Mouse (Mus musculus): ENCODE results near the gene Sema3e. TPM values are rescaled to one million over a fixed set of nuclear protein-coding genes. Genes with fewer than 3 reads are reported as not detected.

The Sema3e gene
- total and polyA plus RNA-seq, 2 experiments: 0.09 TPM; not detected in 1

GRCm38 (mm10) chr5:14162579-14162978 is 137.5 kb downstream of the Sema3e start:
- 76% methylated on average over 5 of the region's 5 CpGs for WGBS

DNA sequence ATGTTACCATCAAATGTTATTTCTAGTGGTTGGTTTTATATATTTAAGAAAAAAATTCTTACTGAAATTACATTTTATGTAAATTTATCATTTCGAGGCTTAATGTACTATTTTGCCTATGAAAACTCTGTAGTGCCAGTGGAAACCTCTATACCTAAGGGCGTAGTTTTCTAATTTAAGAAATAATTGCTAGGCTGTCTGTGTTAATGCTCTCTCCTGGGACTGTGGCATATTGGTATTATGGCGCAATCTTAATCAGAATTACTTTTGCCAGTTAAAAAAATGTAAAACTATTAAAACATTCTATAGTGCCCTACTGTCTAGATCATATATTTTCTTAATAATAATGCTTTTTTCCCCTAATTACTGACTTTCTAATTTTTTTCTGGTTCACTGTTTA is 138.2 kb downstream of the Sema3e start:
- WGBS: 81% methylated on average over 3 of the region's 3 CpGs
- Histone ChIP-seq H3K4me1 (ENCODE audit: control insufficient read depth, insufficient read depth, low read length) (no peaks in the 10 kb centered on the region), H3K79me2 (ENCODE audit: control insufficient read depth, insufficient read depth, low read length) (no peaks in the 10 kb centered on the region), H3K36me3 (ENCODE audit: control insufficient read depth, insufficient read depth, low read length) (no peaks in the 10 kb centered on the region), H3K27ac (replicated peaks; ENCODE audit: insufficient read depth, low read depth, low read length) (no peak overlapping the region), H3K4me3 (ENCODE audit: insufficient read depth, low read depth, low read length) (no peak overlapping the region), H3K27me3 (ENCODE audit: control insufficient read depth, insufficient read depth, low read length) (no peaks in the 10 kb centered on the region), H3K9ac (ENCODE audit: low read depth, low read length) (no peak overlapping the region)
- no peak for DNase-seq (ENCODE audit: extremely low read depth, low read depth, low spot score)
- no peak for TF ChIP-seq CTCF (IDR thresholded peaks at IDR 0.05; ENCODE audit: low read depth, low read length)
- TF ChIP-seq POLR2A (IDR thresholded peaks at IDR 0.05; ENCODE audit: extremely low read depth, insufficient read depth, low read length): no peak

More at GRCm38 (mm10) chr5:14162579-14162978, 137.5 kb downstream of the Sema3e start:
- Histone ChIP-seq H3K4me3 (ENCODE audit: insufficient read depth, low read depth, low read length) (no peak overlapping the region), H3K4me1 (ENCODE audit: control insufficient read depth, insufficient read depth, low read length) (no peaks in the 10 kb centered on the region), H3K9ac (ENCODE audit: low read depth, low read length) (no peak overlapping the region), H3K27me3 (ENCODE audit: control insufficient read depth, insufficient read depth, low read length) (no peaks in the 10 kb centered on the region), H3K36me3 (ENCODE audit: control insufficient read depth, insufficient read depth, low read length) (no peaks in the 10 kb centered on the region), H3K27ac (replicated peaks; ENCODE audit: insufficient read depth, low read depth, low read length) (no peak overlapping the region), H3K79me2 (ENCODE audit: control insufficient read depth, insufficient read depth, low read length) (no peaks in the 10 kb centered on the region)
- DNase-seq (ENCODE audit: extremely low read depth, low read depth, low spot score): no peak
- TF ChIP-seq CTCF (IDR thresholded peaks at IDR 0.05; ENCODE audit: low read depth, low read length) (no peak), POLR2A (IDR thresholded peaks at IDR 0.05; ENCODE audit: extremely low read depth, insufficient read depth, low read length) (no peak)

- TF ChIP-seq POLR2A (IDR thresholded peaks at IDR 0.05; ENCODE audit: extremely low read depth, insufficient read depth, low read length): no peak
- no peak for TF ChIP-seq CTCF (IDR thresholded peaks at IDR 0.05; ENCODE audit: low read depth, low read length)
- WGBS: 55% methylated on average over 3 of the region's 3 CpGs
These were observed 142.7 kb downstream of the Sema3e start for GRCm38 (mm10) chr5:14167776-14168175.

GRCm38 (mm10) chr5:14173355-14174183 is 148.5 kb downstream of the Sema3e start:
- 86% methylated on average over 10 of the region's 10 CpGs for WGBS

More at GRCm38 (mm10) chr5:14167776-14168175, 142.7 kb downstream of the Sema3e start:
- Histone ChIP-seq H3K9ac (ENCODE audit: low read depth, low read length) (no peak overlapping the region), H3K27ac (replicated peaks; ENCODE audit: insufficient read depth, low read depth, low read length) (no peak overlapping the region), H3K27me3 (ENCODE audit: control insufficient read depth, insufficient read depth, low read length) (no peaks in the 10 kb centered on the region), H3K36me3 (ENCODE audit: control insufficient read depth, insufficient read depth, low read length) (no peaks in the 10 kb centered on the region), H3K4me1 (ENCODE audit: control insufficient read depth, insufficient read depth, low read length) (no peaks in the 10 kb centered on the region), H3K4me3 (ENCODE audit: insufficient read depth, low read depth, low read length) (no peak overlapping the region), H3K79me2 (ENCODE audit: control insufficient read depth, insufficient read depth, low read length) (no peaks in the 10 kb centered on the region)
- no peak for DNase-seq (ENCODE audit: extremely low read depth, low read depth, low spot score)

DNA sequence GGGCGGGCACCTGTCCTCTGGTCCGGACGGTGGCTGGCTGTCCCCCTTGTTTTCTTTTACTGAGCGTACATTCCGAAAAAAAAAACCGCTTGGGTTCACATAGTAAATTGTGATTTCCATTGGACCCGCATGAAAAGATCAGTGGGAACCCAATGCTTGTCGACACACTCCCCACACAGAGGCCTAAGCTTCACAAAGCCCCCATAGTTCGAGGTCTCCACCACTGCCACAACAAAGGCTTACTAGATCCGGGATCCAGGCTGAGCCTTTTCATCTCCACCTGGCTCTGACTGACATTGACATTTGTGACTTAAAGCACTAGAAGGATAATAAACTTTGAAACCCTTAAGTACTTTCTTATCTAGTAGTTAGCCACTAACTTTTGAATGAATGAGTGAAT is 155.5 kb downstream of the Sema3e start:
- H3K36me3 ChIP-seq (ENCODE audit: control insufficient read depth, insufficient read depth, low read length): no peaks in the 10 kb centered on the region
- no peak overlapping the region for H3K27ac ChIP-seq (replicated peaks; ENCODE audit: insufficient read depth, low read depth, low read length)
- no peaks in the 10 kb centered on the region for H3K79me2 ChIP-seq (ENCODE audit: control insufficient read depth, insufficient read depth, low read length)
- no peak overlapping the region for H3K4me3 ChIP-seq (ENCODE audit: insufficient read depth, low read depth, low read length)
- TF ChIP-seq POLR2A (IDR thresholded peaks at IDR 0.05; ENCODE audit: extremely low read depth, insufficient read depth, low read length) (no peak), CTCF (IDR thresholded peaks at IDR 0.05; ENCODE audit: low read depth, low read length) (no peak)
- no peaks in the 10 kb centered on the region for H3K27me3 ChIP-seq (ENCODE audit: control insufficient read depth, insufficient read depth, low read length)
- 87% methylated on average over 10 of the region's 10 CpGs for WGBS
- DNase-seq (ENCODE audit: extremely low read depth, low read depth, low spot score): no peak
- H3K4me1 ChIP-seq (ENCODE audit: control insufficient read depth, insufficient read depth, low read length): no peaks in the 10 kb centered on the region
- H3K9ac ChIP-seq (ENCODE audit: low read depth, low read length): no peak overlapping the region

More at GRCm38 (mm10) chr5:14173355-14174183, 148.5 kb downstream of the Sema3e start:
- Histone ChIP-seq H3K4me1 (ENCODE audit: control insufficient read depth, insufficient read depth, low read length) (no peaks in the 10 kb centered on the region), H3K27me3 (ENCODE audit: control insufficient read depth, insufficient read depth, low read length) (no peaks in the 10 kb centered on the region), H3K27ac (replicated peaks; ENCODE audit: insufficient read depth, low read depth, low read length) (no peak overlapping the region), H3K4me3 (ENCODE audit: insufficient read depth, low read depth, low read length) (no peak overlapping the region), H3K79me2 (ENCODE audit: control insufficient read depth, insufficient read depth, low read length) (no peaks in the 10 kb centered on the region), H3K9ac (ENCODE audit: low read depth, low read length) (no peak overlapping the region), H3K36me3 (ENCODE audit: control insufficient read depth, insufficient read depth, low read length) (no peaks in the 10 kb centered on the region)
- no peak for TF ChIP-seq CTCF (IDR thresholded peaks at IDR 0.05; ENCODE audit: low read depth, low read length)
- TF ChIP-seq POLR2A (IDR thresholded peaks at IDR 0.05; ENCODE audit: extremely low read depth, insufficient read depth, low read length): no peak
- DNase-seq (ENCODE audit: extremely low read depth, low read depth, low spot score): no peak

- Histone ChIP-seq H3K27me3 (ENCODE audit: control insufficient read depth, insufficient read depth, low read length) (no peaks in the 10 kb centered on the region), H3K36me3 (ENCODE audit: control insufficient read depth, insufficient read depth, low read length) (no peaks in the 10 kb centered on the region), H3K4me1 (ENCODE audit: control insufficient read depth, insufficient read depth, low read length) (no peaks in the 10 kb centered on the region), H3K27ac (replicated peaks; ENCODE audit: insufficient read depth, low read depth, low read length) (no peak overlapping the region), H3K79me2 (ENCODE audit: control insufficient read depth, insufficient read depth, low read length) (no peaks in the 10 kb centered on the region), H3K4me3 (ENCODE audit: insufficient read depth, low read depth, low read length) (no peak overlapping the region), H3K9ac (ENCODE audit: low read depth, low read length) (no peak overlapping the region)
- DNase-seq (ENCODE audit: extremely low read depth, low read depth, low spot score): no peak
- no peak for TF ChIP-seq CTCF (IDR thresholded peaks at IDR 0.05; ENCODE audit: low read depth, low read length)
- TF ChIP-seq POLR2A (IDR thresholded peaks at IDR 0.05; ENCODE audit: extremely low read depth, insufficient read depth, low read length): no peak
- 85% methylated on average over 11 of the region's 11 CpGs for WGBS
These were observed 157.1 kb downstream of the Sema3e start for GRCm38 (mm10) chr5:14182156-14182555.

All from liver, adult 2 months (tissue).